Mouse (Mus musculus) cerebellum, adult 9-10 months (tissue): Measurements from ENCODE around the gene Tnfaip6.
"Not testable (repeated sequence)": the region's sequence is repeated elsewhere in the genome, so short reads cannot be mapped to it uniquely, and the experiment has no call there.

Source experiments
- DNase-seq: peaks from one replicate; pipeline ENCODE4 v3.0.0; 2022

Gene Tnfaip6

DNA sequence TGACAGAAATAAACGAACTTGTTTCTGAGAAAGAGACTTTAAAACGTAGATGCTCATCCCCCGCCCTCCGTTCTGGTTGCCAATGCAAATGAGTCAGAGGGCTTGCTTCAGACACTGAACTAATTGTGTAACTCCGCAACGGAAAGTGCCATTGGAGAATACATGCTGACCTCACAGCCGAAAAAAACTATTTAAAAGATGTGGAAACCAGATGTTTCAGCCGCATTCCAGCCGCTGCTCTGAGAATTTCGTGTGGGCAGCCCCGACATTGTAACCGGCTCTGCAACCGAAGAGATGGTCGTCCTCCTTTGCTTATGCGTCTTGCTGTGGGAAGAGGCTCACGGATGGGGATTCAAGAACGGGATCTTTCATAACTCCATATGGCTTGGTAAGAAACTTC is at the start of gene Tnfaip6:
Gene Tnfaip6 (plus strand): TSS at position 128 of the 400 bp plus-strand sequence.
- peak; percentile 24 for DNase-seq

DNA sequence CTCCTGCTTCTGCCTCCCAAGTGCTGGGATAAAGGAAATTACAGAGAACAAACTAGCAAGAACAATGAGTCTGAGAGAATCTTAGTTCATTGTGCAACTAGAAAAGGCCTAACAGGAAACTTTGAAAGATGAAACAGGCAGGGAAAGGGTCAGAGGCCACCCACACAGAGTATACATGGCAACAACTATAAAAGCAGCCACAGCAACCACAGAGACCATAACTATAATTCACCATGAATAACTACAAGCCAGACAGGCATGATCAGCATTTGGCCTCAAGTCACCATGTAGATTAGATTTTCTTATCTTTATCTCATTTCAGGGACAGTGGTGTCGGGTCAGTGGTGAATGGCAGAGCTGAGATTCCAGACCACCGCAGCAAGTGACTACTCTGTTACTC is 48.2 kb upstream of the Tnfaip6 start:
- DNase-seq = no peak

DNA sequence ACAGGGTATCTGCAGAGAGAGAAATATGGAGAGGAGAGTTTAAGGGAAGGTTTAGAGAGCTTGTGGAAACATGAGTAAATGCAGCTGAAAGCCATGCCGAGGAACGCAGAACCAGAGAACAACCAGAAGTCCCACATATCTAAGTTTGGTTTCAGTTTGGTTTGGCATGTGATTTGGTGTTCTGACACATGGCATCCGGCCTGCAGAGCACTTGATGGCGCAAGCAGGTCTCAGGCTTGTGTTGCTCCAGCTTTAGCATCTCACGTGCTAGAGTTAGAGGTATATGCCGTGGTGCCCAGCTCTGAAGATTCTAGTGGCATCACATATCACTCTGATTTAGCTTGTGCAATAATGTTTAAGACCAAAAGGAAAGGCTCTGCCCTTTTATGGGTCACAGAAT is 46.4 kb upstream of the Tnfaip6 start:
- no peak for DNase-seq

DNA sequence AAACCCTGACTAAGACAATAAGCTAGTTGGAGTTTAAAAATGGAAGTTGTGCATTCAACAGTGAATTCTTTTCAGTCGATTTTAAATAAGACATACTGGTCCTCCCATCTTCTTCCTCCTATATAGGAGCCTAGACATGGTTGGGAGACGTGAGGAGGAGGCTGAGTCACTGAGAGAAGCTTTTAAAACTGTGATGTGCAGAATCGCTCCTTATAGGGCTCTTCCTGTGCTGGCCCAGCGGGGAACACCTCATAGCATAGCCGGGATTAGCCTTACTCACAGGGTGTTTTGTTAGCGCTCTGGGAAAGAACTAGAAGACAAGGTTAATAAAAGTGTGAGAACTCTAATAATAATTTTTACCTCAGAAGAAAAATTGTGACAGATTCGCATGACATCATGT is 37.8 kb upstream of the Tnfaip6 start:
- DNase-seq = no peak

DNA sequence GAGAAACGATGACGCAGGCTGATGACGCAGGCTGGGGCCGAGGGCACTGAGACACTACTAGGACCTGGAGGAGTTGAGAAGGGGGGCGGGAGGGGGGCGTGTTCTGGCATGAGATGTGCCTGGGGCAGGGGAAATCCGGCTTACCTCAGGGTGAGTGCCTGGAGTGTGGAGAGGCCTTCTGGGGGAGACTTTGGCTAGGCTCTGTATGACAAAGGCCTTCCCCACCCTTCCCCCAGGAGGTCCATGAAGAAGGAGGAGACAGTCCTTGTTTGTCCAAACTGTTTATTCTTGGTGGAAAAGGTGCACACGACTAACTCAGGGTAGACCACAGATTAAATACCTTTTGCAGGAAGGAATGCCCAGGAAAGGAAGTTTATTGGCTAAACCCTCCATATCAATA is 36.3 kb upstream of the Tnfaip6 start:
- no peak for DNase-seq

DNA sequence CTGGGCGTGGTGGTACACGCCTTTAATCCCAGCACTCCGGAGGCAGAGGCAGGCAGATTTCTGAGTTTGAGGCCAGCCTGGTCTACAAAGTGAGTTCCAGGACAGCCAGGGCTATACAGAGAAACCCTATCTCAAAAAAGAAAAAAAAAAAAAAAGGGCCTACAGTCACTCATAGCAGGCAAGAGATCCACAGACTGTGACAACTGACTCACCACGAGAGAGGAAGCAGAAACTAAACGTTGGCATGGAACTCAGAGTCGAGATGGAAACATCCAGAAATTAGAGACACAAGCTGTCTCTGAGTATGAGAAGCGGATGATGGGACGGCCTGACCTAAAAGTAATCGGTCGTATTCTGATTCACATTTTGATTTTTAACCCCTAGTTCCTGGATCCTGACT is 35.5 kb upstream of the Tnfaip6 start:
- DNase-seq = not testable (repeated sequence)

DNA sequence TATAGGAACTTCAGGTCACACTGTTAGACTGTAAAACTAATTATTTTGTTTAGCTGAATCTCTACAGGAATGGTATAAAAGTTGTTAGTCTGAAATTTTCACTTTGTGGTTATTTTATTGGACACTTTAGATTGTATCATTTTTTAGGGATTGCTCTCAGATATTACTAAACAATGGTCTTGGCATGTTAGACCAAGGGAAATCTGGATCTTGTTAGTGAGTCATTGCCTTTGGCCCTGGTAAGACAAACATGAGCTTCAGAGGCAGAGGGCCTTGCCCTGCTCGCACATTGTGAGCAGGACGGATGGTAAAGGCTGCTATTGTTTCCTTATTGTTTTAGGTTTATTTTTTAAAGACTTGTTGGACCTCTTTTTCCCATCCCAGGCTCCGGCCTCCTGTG is 31.4 kb upstream of the Tnfaip6 start:
- no peak for DNase-seq

DNA sequence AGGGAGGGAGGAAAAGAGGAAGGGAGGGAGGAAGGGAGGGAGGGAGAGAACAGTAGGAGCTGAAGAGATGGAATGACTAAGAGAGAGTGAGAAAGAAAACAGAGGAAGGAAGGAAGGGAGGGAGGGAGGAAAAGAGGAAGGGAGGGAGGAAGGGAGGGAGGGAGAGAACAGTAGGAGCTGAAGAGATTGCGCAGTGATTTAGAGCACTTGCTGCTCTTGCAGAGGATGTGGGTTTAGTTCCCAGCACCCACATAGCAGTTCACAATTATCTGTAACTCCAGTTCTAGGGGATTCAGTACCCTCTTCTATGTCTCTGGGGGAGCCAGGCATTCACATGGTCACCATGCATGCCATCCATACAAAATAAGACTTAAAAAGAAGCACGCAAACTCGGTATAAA is 26.0 kb upstream of the Tnfaip6 start:
- DNase-seq = not testable (repeated sequence)

DNA sequence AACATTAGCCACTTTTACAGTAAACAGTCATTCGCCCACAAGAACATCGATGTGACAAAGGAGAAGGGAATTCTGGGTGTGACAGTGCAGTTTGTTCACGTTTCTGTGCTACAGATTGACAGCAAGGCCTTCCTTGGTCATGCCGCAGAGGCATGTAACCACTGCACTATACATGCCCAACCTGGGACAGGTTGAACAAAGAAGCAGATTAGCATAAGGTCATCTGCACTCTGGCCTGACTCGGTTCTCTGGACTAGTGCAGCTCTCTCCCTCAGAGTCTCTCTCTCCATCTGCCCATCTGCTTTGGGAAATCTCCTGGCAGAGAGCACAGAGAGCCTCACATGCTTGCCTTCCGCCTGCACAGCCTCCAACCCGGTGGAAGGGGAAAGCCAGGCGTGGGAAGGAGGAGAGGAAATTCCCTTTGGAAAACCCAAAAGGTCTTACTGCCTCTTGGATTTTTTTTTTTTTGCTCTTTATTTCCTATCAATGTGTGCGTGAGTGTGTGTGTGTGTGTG is 24.4 kb upstream of the Tnfaip6 start:
- DNase-seq = peak; percentile 80

DNA sequence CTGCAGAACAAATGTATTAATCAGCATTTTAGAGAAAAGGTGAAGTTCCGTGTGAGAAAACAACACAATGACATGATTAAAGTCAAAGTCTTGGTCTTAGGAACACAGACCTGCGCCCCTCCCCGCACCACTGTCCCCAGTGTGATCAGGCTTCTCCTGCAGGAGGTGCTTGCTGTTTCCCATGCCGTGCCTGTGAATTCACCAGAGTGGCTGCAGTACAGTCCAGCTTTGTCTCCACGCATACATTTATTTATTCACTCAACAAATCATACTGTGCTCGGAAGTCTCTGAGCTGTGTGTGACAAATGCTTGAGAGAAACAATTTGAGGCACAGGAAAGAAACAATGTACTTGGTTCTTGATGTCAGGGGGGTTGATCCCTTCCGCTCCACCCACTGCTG is 21.4 kb upstream of the Tnfaip6 start:
- no peak for DNase-seq

DNA sequence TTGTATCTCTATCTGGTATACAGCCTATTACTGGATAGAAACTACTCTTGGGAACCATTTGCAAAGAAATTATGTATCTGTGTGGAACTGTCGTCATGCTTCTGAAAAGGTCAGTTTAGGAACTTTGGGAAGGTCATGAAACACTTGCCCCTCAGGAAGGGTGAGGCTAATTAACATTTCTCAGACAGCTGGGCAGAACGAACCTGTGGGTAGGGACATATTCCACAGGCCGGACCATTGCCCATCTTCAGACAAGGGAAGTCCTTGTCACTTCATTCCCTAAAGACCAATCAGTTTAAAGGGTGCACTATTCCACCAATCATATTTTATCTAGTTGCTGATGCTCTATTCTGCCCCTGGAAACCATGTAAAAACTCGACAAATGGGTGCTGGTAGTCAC is 10.7 kb upstream of the Tnfaip6 start:
- no peak for DNase-seq

DNA sequence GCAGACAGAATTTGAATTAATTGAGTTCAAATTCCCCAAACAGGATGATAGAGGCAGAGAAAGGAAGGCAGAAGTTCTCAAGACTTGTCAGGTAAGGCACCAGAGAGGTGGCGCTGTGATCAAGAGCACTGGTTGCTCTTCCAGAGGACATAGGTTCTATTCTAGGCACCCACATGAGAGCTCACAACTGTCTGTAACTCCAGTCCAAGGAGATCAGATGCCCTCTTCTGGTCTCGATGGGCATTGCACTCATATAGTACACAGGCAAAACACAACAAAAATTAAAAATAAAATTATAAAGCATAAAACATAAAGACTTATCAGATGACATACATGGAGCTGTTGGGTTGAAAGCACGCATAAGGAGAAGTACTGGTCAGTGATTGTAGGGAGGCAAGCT is 8.4 kb upstream of the Tnfaip6 start:
- DNase-seq = no peak

DNA sequence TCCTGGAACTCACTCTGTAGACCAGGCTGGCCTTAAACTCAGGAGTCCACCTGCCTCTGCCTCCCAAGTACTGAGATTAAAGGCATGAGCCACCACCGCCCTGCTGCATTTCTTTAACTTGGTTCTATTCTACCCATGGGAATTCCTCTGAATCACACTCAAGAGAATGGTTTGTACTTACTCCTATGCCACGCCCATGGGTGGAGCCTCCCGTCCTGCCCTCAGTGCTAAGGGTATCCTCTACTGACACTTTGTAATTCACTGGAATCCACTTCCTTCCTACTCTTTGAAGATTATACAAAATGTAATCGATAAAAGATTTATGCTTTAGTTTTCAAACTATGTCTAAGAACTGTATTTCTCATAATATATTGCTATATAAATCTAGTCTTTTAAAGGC is 6.3 kb upstream of the Tnfaip6 start:
- no peak for DNase-seq

DNA sequence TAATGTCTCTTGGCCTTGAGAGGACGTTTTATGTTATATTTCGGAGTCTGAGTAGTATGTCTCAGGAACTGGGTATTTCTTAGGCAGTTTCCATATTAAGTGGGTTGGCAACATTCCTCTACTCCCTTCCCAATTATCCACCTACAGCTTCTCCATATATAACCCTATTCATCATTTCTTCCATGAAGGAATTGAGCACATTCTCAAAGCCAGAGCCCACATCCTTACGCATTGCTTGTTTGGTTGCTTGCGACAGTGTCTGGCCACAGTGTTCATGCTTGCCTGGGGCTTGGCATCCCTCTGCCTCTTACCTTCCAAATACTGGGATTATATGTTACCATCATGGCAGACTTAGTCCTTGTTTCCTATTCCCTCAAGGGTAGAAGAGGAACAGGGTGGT is 3.2 kb upstream of the Tnfaip6 start:
- DNase-seq = no peak

DNA sequence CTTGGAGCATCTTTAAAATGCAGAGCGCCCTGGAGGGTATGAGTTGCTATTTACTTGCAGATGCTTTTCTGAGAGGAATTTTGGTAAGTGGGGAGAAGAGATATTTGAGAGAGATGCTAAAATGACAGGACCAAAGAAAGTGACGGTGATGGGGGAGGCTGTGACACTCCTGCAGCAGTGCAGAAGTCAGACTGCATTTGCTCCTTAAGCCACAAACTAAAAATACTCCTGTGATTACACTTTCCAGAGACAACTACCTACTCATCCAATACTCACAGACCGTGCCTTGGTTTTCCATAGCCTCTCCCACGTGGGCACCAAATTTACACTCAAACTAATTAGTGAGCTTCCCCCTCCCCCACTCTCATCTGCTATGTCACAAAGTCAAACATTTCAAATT is 2.7 kb upstream of the Tnfaip6 start:
- no peak for DNase-seq

DNA sequence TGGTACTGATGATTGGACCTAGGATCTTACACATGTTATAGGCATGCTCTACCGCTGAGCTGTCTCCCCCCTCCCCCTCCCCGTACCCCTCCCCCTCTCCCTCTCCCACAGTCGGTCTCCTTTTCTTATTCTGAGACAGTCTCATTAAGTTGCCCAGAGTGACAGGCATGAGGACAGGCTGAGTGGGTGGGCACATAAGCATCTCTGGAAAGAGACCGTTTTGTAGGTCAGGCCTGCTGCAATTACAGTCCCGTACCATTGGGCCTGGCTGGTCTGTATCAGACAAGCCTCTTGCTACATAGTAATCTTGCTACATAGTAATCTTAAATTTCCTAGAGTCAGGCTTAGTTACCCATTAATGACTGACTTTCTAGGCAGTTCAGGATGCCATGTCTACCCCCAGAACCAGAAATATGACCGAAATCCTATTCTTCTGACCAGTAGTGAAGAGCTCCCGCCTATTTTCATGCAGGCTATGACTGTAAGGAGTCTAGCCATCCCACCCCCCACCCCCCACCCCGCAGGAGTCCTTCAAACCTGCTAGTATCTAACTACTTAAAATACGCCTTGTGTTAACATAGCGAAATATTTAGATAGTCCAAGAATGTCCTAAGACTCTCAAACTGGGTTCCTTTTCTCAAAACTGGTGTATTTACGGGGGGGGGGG is 747 bp upstream of the Tnfaip6 start:
- no peak for DNase-seq

DNA sequence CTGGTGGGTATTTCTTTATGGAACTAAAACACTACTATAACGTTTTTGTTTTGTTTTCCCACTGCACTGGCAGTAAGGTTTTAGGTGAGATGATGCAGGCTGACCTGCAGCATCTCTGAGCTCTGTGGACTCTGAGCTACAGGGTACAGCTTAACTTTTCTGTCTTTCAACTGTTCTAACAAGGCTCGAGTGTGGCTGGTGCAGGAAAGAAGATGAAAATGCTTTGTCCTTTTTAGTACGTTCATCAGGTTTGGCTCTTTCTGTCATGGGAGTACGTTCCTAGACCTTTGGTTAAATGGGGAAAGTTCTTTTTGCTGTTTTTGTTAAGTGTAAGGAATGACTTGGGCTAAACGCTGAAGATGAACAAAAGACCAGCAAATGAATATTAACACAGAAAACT is 749 bp downstream of the Tnfaip6 start:
- no peak for DNase-seq

DNA sequence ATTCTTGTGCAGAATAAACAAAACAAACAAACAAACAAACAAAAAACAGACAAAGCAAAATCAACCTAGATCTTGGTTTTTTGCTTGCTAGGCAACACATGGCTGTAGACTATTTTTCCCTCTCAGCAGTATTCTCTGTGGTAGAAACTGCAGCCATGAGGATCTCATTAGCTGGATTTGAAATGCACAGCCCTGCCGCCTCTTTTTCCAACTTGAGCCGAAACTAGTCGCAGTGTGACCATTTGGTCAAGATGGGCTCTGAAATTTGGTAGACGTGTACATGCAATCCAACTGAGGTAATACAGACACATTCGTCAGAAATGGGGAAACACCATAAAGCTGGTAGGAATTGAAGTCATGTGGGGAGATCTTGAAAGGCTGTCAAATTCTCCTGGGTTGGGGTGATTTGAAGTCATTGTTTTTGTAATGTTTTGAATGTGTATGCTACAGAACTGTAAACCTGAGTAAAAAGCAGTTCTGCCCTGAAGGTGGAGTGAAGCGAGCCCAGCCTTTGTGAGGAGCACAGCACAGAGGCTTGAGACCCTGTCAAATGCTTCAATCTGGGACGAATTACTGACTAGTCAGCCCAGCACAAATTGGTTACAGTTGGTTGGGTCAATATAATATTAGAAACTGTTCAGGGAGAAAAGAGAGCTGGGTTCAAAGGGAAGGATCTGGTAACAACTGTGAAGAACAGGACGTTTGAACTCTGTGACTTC is 1.4 kb downstream of the Tnfaip6 start:
- DNase-seq = no peak

DNA sequence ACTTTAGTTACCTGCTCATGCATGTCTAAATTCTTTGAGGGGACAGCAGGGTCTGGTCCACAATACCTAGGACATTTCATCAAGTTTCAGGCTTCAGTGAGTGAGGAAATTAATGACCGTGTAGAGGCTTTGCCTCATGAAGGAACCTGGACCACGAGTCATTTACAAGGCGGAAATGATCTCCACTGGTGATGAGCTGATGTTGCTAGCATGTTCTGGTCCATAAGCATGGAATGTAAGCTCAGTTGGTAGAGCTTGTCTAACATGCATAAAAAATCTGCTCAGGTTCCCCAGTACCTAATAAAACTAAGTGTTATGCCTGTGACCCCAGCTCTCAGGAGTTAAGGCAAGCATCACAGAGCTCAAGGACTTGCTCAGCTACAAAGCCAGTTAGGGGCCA is 4.3 kb downstream of the Tnfaip6 start:
- DNase-seq = no peak

DNA sequence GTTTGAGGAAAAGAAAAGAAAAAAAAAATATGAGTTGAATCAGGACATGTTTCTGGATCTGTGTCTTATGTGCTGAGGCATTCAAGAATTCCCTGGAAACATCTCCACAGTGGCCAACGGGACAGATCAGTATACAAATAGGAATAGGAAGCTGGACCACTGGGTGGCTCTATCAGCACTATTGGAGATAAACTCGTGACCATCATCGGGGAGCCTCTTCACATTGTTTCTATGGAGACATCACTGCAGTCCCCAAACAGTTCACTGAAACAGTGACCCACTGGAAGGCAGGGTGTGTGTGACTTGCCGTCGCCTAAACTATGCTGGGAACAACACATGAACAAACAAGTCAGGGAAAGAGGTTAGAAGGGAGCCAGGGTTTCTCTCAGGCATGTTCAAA is 4.9 kb downstream of the Tnfaip6 start:
- DNase-seq = peak; percentile 33

DNA sequence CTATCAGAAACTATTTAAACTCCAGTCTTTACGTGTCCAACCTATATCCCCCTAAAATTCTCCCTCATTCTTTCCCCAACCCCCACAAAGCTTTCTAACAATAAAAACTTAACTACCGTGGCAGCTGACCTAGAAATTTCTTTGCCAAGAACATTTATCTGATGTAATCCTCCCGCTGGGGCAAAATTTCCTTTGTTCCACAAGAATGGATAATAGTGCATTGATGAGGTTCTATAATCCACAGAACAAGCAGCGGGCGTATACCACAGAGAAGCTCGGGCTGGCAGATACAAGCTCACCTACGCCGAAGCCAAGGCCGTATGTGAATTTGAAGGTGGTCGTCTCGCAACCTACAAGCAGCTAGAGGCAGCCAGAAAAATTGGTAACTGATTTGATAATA is 5.7 kb downstream of the Tnfaip6 start:
- no peak for DNase-seq

DNA sequence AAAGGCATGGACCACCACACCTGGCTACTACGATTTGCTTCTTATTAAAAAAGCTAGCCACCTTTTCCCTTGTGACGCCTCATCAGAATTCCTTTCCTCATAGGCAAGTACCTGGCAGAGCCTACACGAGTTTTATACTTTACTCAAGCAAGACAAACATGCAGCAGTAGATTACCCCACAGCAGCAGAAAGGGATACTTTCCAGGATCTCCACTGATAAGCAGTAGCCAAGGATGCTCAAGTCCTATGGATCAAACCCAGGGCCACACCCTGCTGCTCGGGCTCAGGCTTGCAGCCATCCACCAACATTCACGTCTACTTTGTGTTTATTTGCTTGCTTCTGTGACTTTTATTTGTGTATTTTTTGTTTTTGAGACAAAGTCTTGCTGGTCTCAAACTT is 8.2 kb downstream of the Tnfaip6 start:
- no peak for DNase-seq

DNA sequence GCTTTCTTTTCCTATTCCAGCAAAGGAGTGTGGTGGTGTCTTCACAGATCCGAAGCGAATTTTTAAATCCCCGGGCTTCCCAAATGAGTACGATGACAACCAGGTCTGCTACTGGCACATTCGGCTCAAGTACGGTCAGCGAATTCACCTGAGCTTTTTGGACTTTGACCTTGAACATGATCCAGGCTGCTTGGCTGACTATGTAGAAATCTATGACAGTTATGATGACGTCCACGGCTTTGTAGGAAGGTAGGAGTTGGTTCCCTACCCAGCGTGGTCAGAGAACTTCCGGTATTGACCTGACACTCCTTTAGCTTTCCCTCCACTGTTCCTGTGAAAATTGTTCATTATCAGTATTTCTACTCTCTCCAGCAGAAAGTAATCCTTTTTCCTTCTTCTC is 13.0 kb downstream of the Tnfaip6 start:
- no peak for DNase-seq

DNA sequence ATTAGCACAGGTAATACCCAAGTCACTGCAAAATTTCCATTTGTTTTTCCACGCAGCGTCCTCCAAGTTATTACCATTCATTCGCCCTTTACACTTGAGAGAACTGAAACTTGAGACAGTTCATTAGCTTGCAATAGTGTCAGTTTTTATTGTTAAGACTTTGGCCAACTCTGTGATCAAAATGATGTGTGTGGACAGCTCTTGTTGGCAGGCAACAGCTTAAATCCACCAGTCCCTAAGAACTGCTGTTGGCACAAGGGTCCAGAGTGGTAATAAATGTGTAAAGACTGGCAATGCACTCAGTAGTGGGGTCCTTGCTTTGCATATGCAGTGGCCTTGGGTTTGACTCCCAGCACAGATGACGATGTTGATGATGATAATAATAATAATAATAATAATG is 14.5 kb downstream of the Tnfaip6 start:
- no peak for DNase-seq

DNA sequence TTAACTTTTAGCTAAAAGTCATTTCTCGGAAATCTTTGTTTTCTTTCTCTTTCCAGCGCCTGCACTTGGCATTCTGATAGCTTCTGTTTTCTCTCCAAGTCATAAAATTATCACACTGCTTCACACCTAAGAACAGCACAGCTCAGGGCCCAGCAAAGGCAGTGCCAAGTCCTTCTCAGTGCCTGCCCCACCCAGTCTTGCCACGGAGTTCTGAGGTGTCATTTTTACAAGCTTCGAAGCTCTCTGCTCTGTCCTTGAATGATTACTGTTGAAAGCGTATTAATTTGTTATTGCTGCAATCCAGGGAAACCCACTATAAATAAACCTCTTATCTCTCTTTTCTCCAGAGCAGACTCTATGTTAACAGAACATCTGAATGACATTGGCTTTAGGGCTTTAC is 15.7 kb downstream of the Tnfaip6 start:
- DNase-seq = no peak
